21 mouse cellular contexts compared by ENCODE assay signal in the genomic region with DNA sequence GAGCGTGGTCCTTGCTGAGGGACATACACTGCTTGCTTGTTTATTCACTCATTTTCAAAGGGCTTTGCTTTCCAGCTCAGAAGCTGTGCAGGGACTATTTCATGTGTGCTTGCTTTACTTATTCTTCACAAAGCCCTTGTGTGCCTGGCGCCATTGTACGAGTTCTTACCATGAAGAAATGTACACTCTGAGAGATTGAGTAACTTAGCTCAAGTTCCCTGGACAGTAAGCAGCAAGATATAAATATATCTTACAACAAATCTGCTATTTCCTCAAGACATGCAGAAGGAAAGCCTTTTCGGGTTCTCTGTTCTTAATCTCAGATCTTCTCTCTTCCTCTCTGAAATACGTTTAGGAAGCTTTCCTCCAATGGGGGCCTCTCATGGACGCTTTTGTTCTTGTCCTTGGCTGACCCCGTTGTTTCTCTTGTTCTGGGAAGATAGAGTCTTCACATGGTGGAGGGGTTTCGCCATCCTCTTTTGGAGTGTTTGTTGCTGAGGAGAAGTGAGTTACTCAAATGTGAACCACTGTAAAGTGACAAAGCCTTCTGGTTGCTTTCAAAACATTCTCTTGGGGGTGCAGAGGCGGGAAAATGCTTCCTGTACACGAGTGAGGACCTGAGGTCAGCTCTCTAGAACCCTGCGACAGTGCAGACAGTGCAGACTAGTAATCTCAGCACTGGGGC. TPM values are rescaled to one million over a fixed set of nuclear protein-coding genes. Genes with fewer than 3 reads are reported as not detected.
DNase-seq lines count a peak whose midpoint lies in the region; ATAC-seq and TF ChIP-seq lines count a peak whose summit lies in the region.
"Had no signal": no experiment of that assay in that cellular context is flagged by ENCODE, and none has a peak within 500 bp of the region (broad histone marks: within the 10 kb centered on the region; RNA-seq: fewer than 3 reads in every experiment).

No protein-coding gene starts in this region.

- TF ChIP-seq EP300 in stomach, postnatal 0 days (optimal IDR thresholded peaks at IDR 0.05) = no peak

- H3K4me1 ChIP-seq in stomach, embryonic 14.5 days (ENCODE audit: control insufficient read depth, insufficient read depth, low read length) = no peaks in the 10 kb centered on the region
- H3K4me1 ChIP-seq in stomach, postnatal 0 days (replicated peaks; ENCODE audit: control insufficient read depth, insufficient read depth) = no peaks in the 10 kb centered on the region
- H3K4me1 ChIP-seq in midbrain, embryonic 10.5 days = no peaks in the 10 kb centered on the region
- H3K4me1 ChIP-seq: hindbrain, embryonic 15.5 days had no signal

- 63% methylated on average over 11 of the region's 11 CpGs for WGBS in stomach, embryonic 14.5 days
- WGBS in stomach, postnatal 0 days = 58% methylated on average over 11 of the region's 11 CpGs
- 79% methylated on average over 11 of the region's 11 CpGs for WGBS in midbrain, embryonic 10.5 days

- H3K9ac ChIP-seq in stomach, embryonic 14.5 days (replicated peaks; ENCODE audit: low read depth, low read length) = no peak overlapping the region
- no peak overlapping the region for H3K9ac ChIP-seq in stomach, postnatal 0 days (ENCODE audit: low read length)
- H3K9ac ChIP-seq: hindbrain, embryonic 15.5 days; liver, embryonic 15.5 days had no signal

- H3K36me3 ChIP-seq in stomach, embryonic 14.5 days (ENCODE audit: control insufficient read depth, insufficient read depth, low read length) = no peaks in the 10 kb centered on the region
- no peaks in the 10 kb centered on the region for H3K36me3 ChIP-seq in stomach, postnatal 0 days (ENCODE audit: control insufficient read depth, insufficient read depth, low read length)
- H3K36me3 ChIP-seq in midbrain, embryonic 10.5 days = no peaks in the 10 kb centered on the region
- H3K36me3 ChIP-seq: embryonic facial prominence, embryonic 10.5 days; hindbrain, embryonic 15.5 days; liver, embryonic 15.5 days had no signal

- ATAC-seq in stomach, embryonic 14.5 days (ENCODE audit: insufficient number of reproducible peaks, insufficient read depth, low FRiP score, low read depth) = no peak
- no peak for ATAC-seq in stomach, postnatal 0 days (ENCODE audit: low FRiP score, low TSS enrichment)

- H3K4me2 ChIP-seq in stomach, embryonic 14.5 days (replicated peaks; ENCODE audit: low read depth, low read length) = no peak overlapping the region
- H3K4me2 ChIP-seq in stomach, postnatal 0 days (replicated peaks; ENCODE audit: low read depth) = no peak overlapping the region
- H3K4me2 ChIP-seq: hindbrain, embryonic 15.5 days; liver, embryonic 15.5 days had no signal

- no peaks in the 10 kb centered on the region for H3K9me3 ChIP-seq in stomach, embryonic 14.5 days (ENCODE audit: control insufficient read depth, low read depth, low read length)
- H3K9me3 ChIP-seq in stomach, postnatal 0 days (ENCODE audit: control insufficient read depth, low read length) = no peaks in the 10 kb centered on the region
- no peaks in the 10 kb centered on the region for H3K9me3 ChIP-seq in midbrain, embryonic 10.5 days (replicated peaks)
- H3K9me3 ChIP-seq: embryonic facial prominence, embryonic 10.5 days; hindbrain, embryonic 15.5 days; liver, embryonic 15.5 days had no signal

- DNase-seq in stomach, postnatal 0 days (ENCODE audit: low spot score) = no peak
- peak; percentile 36 for DNase-seq in induced T-regulatory cell, adult 2 months (ENCODE audit: low read depth)
- DNase-seq in lung, postnatal 10 days = peak; percentile 41
- DNase-seq in liver = no peak
- no peak for DNase-seq in midbrain, embryonic 10.5 days (ENCODE audit: low spot score)
- DNase-seq in kidney, postnatal 25 days = no peak
- DNase-seq: adrenal gland, postnatal 14 days; cerebellum, adult 18-20 months; cerebellum, postnatal 25 days; gastrocnemius, adult 2 months; heart, adult 18-20 months; heart, postnatal 4 days; kidney, adult 11 months; retina, postnatal 1 day; thymus, adult 18-20 months; thymus, postnatal 4 days had no signal

- H3K27me3 ChIP-seq in stomach, embryonic 14.5 days (ENCODE audit: control insufficient read depth, insufficient read depth, low read length) = no peaks in the 10 kb centered on the region
- no peaks in the 10 kb centered on the region for H3K27me3 ChIP-seq in stomach, postnatal 0 days (ENCODE audit: control insufficient read depth, insufficient read depth, low read length)
- H3K27me3 ChIP-seq in midbrain, embryonic 10.5 days (ENCODE audit: low read depth, poor library complexity, severe bottlenecking) = no peaks in the 10 kb centered on the region
- H3K27me3 ChIP-seq: hindbrain, embryonic 15.5 days; liver, embryonic 15.5 days had no signal

- no peak for TF ChIP-seq CTCF in stomach, postnatal 0 days (IDR thresholded peaks at IDR 0.05; ENCODE audit: low read depth)

- no peak overlapping the region for H3K4me3 ChIP-seq in stomach, embryonic 14.5 days (ENCODE audit: low read depth, low read length)
- H3K4me3 ChIP-seq in stomach, postnatal 0 days (ENCODE audit: low read depth, low read length) = no peak overlapping the region
- no peak overlapping the region for H3K4me3 ChIP-seq in midbrain, embryonic 10.5 days
- H3K4me3 ChIP-seq: embryonic facial prominence, embryonic 10.5 days; gastrocnemius, adult 2 months; hindbrain, embryonic 15.5 days; left cerebral cortex, adult 2 months; liver, embryonic 15.5 days had no signal

- H3K27ac ChIP-seq in stomach, embryonic 14.5 days (ENCODE audit: low read length) = peak overlapping the region; percentile 10; the same call in 1 of the 2 replicates
- H3K27ac ChIP-seq in stomach, postnatal 0 days (replicated peaks) = no peak overlapping the region
- no peak overlapping the region for H3K27ac ChIP-seq in midbrain, embryonic 10.5 days (replicated peaks)
- H3K27ac ChIP-seq: embryonic facial prominence, embryonic 10.5 days; gastrocnemius, adult 2 months; hindbrain, embryonic 15.5 days; left cerebral cortex, adult 2 months; liver, embryonic 15.5 days had no signal

RNA-seq across cellular contexts. Expression of gene Cracr2a, which starts 12.8 kb away (rescaled TPM):
- polyA plus RNA-seq in stomach, embryonic 14.5 days (2014; fragmentation: Nextera tagmentation; extraction: Ambion mirVana) = 2.1 TPM in 2 replicates
- 0.74 and 0.96 TPM in 2 replicates for polyA plus RNA-seq in stomach, postnatal 0 days (2015; fragmentation: Nextera tagmentation; extraction: Ambion mirVana)
- 0.96 and 1.4 TPM in 2 replicates for polyA plus RNA-seq in midbrain, embryonic 10.5 days (2016; fragmentation: Nextera tagmentation; extraction: Ambion mirVana)

Comparison
In these comparisons a context has a peak if more than half of its experiments do, and no peak if none do; other contexts are left out.
1. DNase-seq: peak in induced T-regulatory cell, adult 2 months (single experiment) and lung, postnatal 10 days (single experiment); none in stomach, postnatal 0 days (single experiment), liver (single experiment), midbrain, embryonic 10.5 days (single experiment) and kidney, postnatal 25 days (0 of 2).